Mouse (Mus musculus): Measurements from ENCODE around the gene Trpc5os. TPM values are rescaled to one million over a fixed set of nuclear protein-coding genes. Genes with fewer than 3 reads are reported as not detected.

Gene Trpc5os
- polyA plus RNA-seq, 1 experiment from 2014 or later = not detected

Other genes with a start within 250 kb of the Trpc5os start
- 27.2 and 31.0 TPM in 2 replicates for gene Alg13, start 138.8 kb upstream of the Trpc5os start, polyA plus RNA-seq (2014; fragmentation: Nextera tagmentation; extraction: Ambion mirVana)
- 0.34 and 0.47 TPM in 2 replicates for gene Trpc5, start 231.6 kb downstream of the Trpc5os start, polyA plus RNA-seq (2014; fragmentation: Nextera tagmentation; extraction: Ambion mirVana)
- 0.37 TPM in 2 replicates for gene Rtl4, start 232.3 kb downstream of the Trpc5os start, polyA plus RNA-seq (2014; fragmentation: Nextera tagmentation; extraction: Ambion mirVana)

Measured in midbrain, embryonic 11.5 days (tissue).